Mouse (Mus musculus) thymus, adult 2 months (tissue): ENCODE results near the gene Gpr176.

Source experiments
- CTCF ChIP-seq: fragments of 200-500 bp; IDR thresholded peaks from 2 replicates; pipeline ENCODE4 v1.5.1; 2012; ENCODE audit warnings: mild to moderate bottlenecking, control low read depth, low read length, moderate library complexity, borderline replicate concordance; ENCODE audit not compliant: control insufficient read depth, poor library complexity, insufficient read depth; ENCODE audit errors: extremely low read depth
- POLR2A ChIP-seq: fragments of 200-500 bp; IDR thresholded peaks from 2 replicates; pipeline ENCODE4 v1.6.1; 2012; ENCODE audit warnings: mild to moderate bottlenecking, low read length, control low read depth, moderate library complexity; ENCODE audit not compliant: control insufficient read depth, poor library complexity, insufficient read depth; ENCODE audit errors: extremely low read depth

DNA sequence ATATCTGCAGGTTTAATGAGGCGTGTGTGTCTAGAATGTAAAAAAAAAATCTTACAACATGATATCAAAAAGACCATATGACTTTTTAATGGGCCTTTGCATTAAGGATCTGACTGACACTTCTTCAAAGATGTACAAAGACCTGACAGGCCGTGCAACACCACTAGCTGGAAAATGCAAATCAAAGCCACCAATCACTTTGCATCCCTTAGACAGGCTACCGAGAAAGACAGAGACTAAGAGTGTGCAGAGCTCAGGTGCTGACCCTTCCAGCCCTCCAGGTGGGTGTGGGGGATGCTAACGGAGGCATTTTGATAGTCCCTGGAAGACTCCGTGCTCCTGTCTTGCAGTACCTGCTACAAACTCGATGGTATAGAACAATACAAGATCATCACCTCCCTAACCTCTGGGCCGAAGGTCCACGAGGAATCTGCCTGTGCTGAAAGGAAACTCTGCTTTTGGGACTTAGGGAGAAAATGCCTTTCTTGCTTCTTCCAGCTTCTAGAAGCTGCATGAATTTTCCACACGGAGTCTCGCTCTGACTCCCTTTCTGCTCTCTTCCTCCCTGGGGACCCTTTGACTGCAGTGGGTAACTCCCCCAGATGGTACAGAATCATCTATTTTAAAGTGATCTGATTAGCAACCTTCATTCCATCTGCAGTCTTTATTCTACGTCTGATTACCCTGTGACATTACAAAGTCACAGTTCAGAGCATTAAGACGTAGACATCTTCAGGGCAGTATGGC lies 57.4 kb downstream of the Gpr176 start:
- TF ChIP-seq CTCF, result no peak
- no peak for TF ChIP-seq POLR2A
